Mouse (Mus musculus): ENCODE measurements at regions not wholly inside any gene's neighbourhood (a gene's known extent, or its start where the extent isn't known, plus 50 kb on each side); places are given as distances from the start of the nearest gene placed in this dataset.
"Not testable (repeated sequence)": the region's sequence is repeated elsewhere in the genome, so short reads cannot be mapped to it uniquely, and the experiment has no call there.

GRCm38 (mm10) chr1:17451204-17451866 is 694.4 kb downstream of the Crisp4 start:
- no peak for ATAC-seq
- Histone ChIP-seq H3K9ac (no peak overlapping the region), H3K4me3 (ENCODE audit: low read depth, low read length) (no peak overlapping the region), H3K4me2 (ENCODE audit: low read depth) (no peak overlapping the region), H3K4me1 (ENCODE audit: insufficient read depth) (no peaks in the 10 kb centered on the region), H3K27me3 (ENCODE audit: insufficient read depth, low read length) (no peaks in the 10 kb centered on the region), H3K9me3 (ENCODE audit: low read length) (no peaks in the 10 kb centered on the region), H3K36me3 (ENCODE audit: insufficient read depth) (no peaks in the 10 kb centered on the region), H3K27ac (ENCODE audit: low read depth, low read length) (no peak overlapping the region)
- WGBS = 76% methylated on average over 2 of the region's 2 CpGs
- no peak for DNase-seq
- no peak for TF ChIP-seq CTCF (IDR thresholded peaks at IDR 0.05; ENCODE audit: low read depth)

DNA sequence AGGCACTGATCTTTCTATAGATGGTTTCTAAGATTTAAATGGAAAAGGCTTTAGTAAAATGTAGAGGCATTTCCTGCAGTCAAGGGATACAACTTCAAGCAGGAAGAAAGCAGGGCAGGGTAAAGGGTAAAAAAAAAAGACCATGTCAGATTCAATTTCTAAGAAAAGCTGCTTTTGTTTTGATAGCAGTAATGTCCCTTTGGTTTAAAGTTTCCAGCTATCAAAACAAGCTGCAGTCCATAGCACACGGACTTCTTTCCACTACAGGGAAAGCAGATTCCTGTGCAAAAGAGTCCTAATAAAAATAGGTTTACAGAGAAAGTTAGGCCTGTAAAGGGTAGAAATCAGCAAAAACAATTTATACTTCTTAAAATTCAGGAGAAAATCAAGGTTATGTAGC is 695.0 kb downstream of the Crisp4 start:
- Histone ChIP-seq H3K4me3 (ENCODE audit: low read depth, low read length) (no peak overlapping the region), H3K36me3 (ENCODE audit: insufficient read depth) (no peaks in the 10 kb centered on the region), H3K27me3 (ENCODE audit: insufficient read depth, low read length) (no peaks in the 10 kb centered on the region), H3K4me1 (ENCODE audit: insufficient read depth) (no peaks in the 10 kb centered on the region), H3K9ac (no peak overlapping the region), H3K27ac (ENCODE audit: low read depth, low read length) (no peak overlapping the region), H3K9me3 (ENCODE audit: low read length) (no peaks in the 10 kb centered on the region), H3K4me2 (ENCODE audit: low read depth) (no peak overlapping the region)
- DNase-seq (no peak), ATAC-seq (no peak)
- WGBS = 70% methylated on average over 1 of the region's 1 CpGs
- TF ChIP-seq CTCF (IDR thresholded peaks at IDR 0.05; ENCODE audit: low read depth) = no peak

DNA sequence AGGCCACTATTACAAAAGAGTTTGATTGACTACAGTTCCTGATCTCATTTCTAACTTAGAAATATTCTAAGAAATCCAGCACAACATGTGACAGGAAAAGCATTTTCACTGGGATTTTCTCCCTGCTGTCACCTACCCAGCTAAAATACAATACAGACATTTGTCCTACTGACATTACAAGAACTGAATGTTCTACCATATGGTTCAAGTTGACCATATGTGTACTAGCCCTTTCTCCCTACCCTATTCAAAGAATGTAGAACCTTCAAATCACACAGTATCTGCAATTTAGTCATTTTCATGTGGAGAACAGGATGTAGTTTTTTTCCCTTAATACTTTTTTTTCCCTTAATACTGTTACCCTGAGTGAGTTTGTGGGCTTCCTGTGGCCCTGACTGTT is 695.4 kb downstream of the Crisp4 start:
- Histone ChIP-seq H3K9ac (no peak overlapping the region), H3K27me3 (ENCODE audit: insufficient read depth, low read length) (no peaks in the 10 kb centered on the region), H3K36me3 (ENCODE audit: insufficient read depth) (no peaks in the 10 kb centered on the region), H3K4me3 (ENCODE audit: low read depth, low read length) (no peak overlapping the region), H3K4me1 (ENCODE audit: insufficient read depth) (no peaks in the 10 kb centered on the region), H3K4me2 (ENCODE audit: low read depth) (no peak overlapping the region), H3K27ac (ENCODE audit: low read depth, low read length) (no peak overlapping the region), H3K9me3 (ENCODE audit: low read length) (no peaks in the 10 kb centered on the region)
- no peak for DNase-seq
- TF ChIP-seq CTCF (IDR thresholded peaks at IDR 0.05; ENCODE audit: low read depth) = no peak
- ATAC-seq = no peak

- no peak for TF ChIP-seq CTCF (IDR thresholded peaks at IDR 0.05; ENCODE audit: low read depth)
- Histone ChIP-seq H3K27me3 (ENCODE audit: insufficient read depth, low read length) (no peaks in the 10 kb centered on the region), H3K27ac (ENCODE audit: low read depth, low read length) (no peak overlapping the region), H3K4me2 (ENCODE audit: low read depth) (no peak overlapping the region), H3K9ac (no peak overlapping the region), H3K4me1 (ENCODE audit: insufficient read depth) (no peaks in the 10 kb centered on the region), H3K9me3 (ENCODE audit: low read length) (no peaks in the 10 kb centered on the region), H3K4me3 (ENCODE audit: low read depth, low read length) (no peak overlapping the region), H3K36me3 (ENCODE audit: insufficient read depth) (no peaks in the 10 kb centered on the region)
- ATAC-seq (no peak), DNase-seq (no peak)
- WGBS = 70% methylated on average over 1 of the region's 1 CpGs
These were observed 696.4 kb downstream of the Crisp4 start for GRCm38 (mm10) chr1:17449291-17449690.

GRCm38 (mm10) chr1:17434064-17434463 is 711.6 kb downstream of the Crisp4 start:
- not testable (repeated sequence) for ATAC-seq; H3K4me2 ChIP-seq (ENCODE audit: low read depth); H3K27ac ChIP-seq (ENCODE audit: low read depth, low read length); H3K36me3 ChIP-seq (ENCODE audit: insufficient read depth); H3K9ac ChIP-seq; H3K27me3 ChIP-seq (ENCODE audit: insufficient read depth, low read length); H3K4me3 ChIP-seq (ENCODE audit: low read depth, low read length); H3K9me3 ChIP-seq (ENCODE audit: low read length); DNase-seq; H3K4me1 ChIP-seq (ENCODE audit: insufficient read depth)
- 84% methylated on average over 5 of the region's 5 CpGs for WGBS

DNA sequence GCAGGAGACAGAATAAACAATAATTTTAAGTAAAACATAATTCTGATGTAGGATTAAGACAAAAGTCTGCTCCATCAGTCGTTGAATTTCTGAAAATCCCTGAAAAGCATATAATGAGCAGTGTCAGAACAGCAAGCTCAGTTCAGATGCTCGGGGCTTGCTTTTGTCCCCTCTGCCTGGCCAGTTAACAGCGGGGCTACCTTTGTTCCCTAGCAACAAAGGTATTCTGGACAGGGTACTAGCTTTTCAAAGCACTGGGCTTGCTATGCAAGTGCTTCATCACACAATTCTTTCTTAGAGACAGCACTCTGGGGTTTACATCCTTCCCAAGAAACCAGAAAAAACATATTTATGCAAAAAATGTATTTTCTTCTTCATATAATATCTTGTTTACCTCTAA is 729.7 kb downstream of the Crisp4 start:
- H3K9ac ChIP-seq = no peak overlapping the region
- no peaks in the 10 kb centered on the region for H3K27me3 ChIP-seq (ENCODE audit: insufficient read depth, low read length)
- H3K4me1 ChIP-seq (ENCODE audit: insufficient read depth) = no peaks in the 10 kb centered on the region
- TF ChIP-seq CTCF (IDR thresholded peaks at IDR 0.05; ENCODE audit: low read depth) = no peak
- 4% methylated on average over 3 of the region's 3 CpGs for WGBS
- no peak overlapping the region for H3K4me3 ChIP-seq (ENCODE audit: low read depth, low read length)
- H3K9me3 ChIP-seq (ENCODE audit: low read length) = no peaks in the 10 kb centered on the region
- H3K4me2 ChIP-seq (ENCODE audit: low read depth) = no peak overlapping the region
- DNase-seq (no peak), ATAC-seq (no peak)
- no peak overlapping the region for H3K27ac ChIP-seq (ENCODE audit: low read depth, low read length)
- no peaks in the 10 kb centered on the region for H3K36me3 ChIP-seq (ENCODE audit: insufficient read depth)

DNA sequence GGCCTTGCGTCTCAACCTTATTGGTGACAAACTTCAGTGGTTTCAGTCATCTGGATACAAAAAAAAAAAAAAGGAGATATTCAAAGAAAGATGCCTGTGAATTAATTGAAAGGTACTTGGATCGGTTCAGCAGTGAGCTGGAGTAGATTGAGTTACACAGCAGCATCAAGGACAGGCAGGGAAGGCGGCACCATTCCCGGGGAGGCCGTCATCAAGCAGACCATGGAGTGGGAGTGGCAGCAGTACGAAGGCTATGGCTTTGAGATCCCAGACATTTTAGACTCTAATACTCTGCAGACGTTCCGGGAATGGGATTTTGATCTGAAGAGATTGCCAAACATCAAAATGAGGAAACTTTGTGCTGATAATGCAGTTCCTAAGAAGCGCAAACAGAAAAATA is 750.8 kb downstream of the Crisp4 start:
- H3K4me1 ChIP-seq (ENCODE audit: insufficient read depth) = no peaks in the 10 kb centered on the region
- no peak overlapping the region for H3K4me3 ChIP-seq (ENCODE audit: low read depth, low read length)
- H3K4me2 ChIP-seq (ENCODE audit: low read depth) = no peak overlapping the region
- DNase-seq = no peak
- H3K36me3 ChIP-seq (ENCODE audit: insufficient read depth) = no peaks in the 10 kb centered on the region
- no peak overlapping the region for H3K9ac ChIP-seq
- no peaks in the 10 kb centered on the region for H3K9me3 ChIP-seq (ENCODE audit: low read length)
- WGBS = 86% methylated on average over 9 of the region's 9 CpGs
- no peak for TF ChIP-seq CTCF (IDR thresholded peaks at IDR 0.05; ENCODE audit: low read depth)
- H3K27me3 ChIP-seq (ENCODE audit: insufficient read depth, low read length) = no peaks in the 10 kb centered on the region
- H3K27ac ChIP-seq (ENCODE audit: low read depth, low read length) = no peak overlapping the region
- ATAC-seq = no peak
